Mouse (Mus musculus) olfactory bulb, adult 2 months (tissue): Measurements from ENCODE around the gene Clec16a.

Source experiments
- CTCF ChIP-seq: fragments of 200-500 bp; IDR thresholded peaks from 2 replicates; pipeline ENCODE4 v1.5.1; 2012; ENCODE audit warnings: low read depth, mild to moderate bottlenecking, low read length, moderate library complexity; ENCODE audit not compliant: insufficient read depth
- POLR2A ChIP-seq: fragments of 200-500 bp; IDR thresholded peaks from 2 replicates; pipeline ENCODE4 v1.6.1; 2012; ENCODE audit warnings: mild to moderate bottlenecking, low read depth, low read length, moderate library complexity; ENCODE audit not compliant: insufficient read depth

- TF ChIP-seq POLR2A, result no peak
- no peak for TF ChIP-seq CTCF
These were observed 37.7 kb upstream of the Clec16a start for GRCm38 (mm10) chr16:10507445-10507844.
